Mouse (Mus musculus): ENCODE measurements around the gene Dnajc22.

Dnajc22 gene

GRCm38 (mm10) chr15:99085997-99086396 lies 7.0 kb upstream of the Dnajc22 start:
- CTCF ChIA-PET: no interaction called here

DNA sequence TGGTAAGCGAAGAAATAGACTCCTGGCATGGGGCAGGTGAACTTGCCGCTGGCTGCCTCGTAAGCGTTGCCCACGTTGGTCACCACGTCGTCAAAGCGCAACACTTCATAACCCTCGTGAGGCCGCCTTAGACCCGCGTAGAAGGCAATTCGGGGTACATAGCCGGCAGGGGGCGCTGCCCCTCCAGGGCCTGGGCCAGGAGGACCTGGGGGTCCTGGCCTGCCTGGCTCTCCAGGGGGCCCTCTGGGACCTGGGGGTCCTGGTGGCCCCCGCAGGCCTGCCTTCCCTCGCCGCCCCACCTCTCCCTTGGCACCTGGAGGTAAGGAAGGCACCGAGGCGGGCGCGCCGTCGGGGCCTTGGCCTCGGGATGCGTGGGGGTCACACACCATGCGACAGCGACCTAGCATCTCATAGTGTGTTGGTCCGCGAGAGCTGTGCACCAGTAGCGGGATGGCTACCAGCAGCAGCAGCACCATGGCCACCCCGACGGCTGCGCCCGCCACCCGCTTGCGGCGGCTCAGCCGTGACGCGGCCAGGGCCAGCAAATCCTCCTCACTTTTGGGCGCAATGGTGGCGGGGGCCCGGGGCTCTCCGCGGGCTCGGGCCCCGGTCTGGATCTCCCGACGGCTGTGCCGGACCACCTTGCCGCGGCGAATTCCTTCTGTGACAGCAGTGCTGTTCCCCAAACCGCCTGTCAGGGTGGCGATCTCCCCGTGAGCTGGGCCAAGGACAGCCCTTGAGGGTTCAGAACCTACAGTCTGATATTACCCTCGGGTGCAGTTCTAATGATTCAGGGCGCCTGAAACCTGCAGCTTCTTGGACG lies 5.5 kb upstream of the Dnajc22 start, which contains the start of gene C1ql4:
C1ql4 (minus strand) TSS at position 565 of the 823 bp plus-strand sequence.
- CTCF ChIA-PET: interaction anchor here (0.6 to 0.7 kb wide), 2 partner anchors 93 to 1759 kb away, joined by 3 to 10 read pairs; no protein-coding TSS in a partner anchor

- CTCF ChIA-PET: interaction anchor here (0.7 kb wide), 1 partner anchor 1759 kb away, joined by 3 read pairs; no protein-coding TSS in a partner anchor
Observed at GRCm38 (mm10) chr15:99088292-99088691, 4.7 kb upstream of the Dnajc22 start.

GRCm38 (mm10) chr15:99089069-99089468 lies 3.9 kb upstream of the Dnajc22 start:
- CTCF ChIA-PET: interaction anchor here (0.7 kb wide), 1 partner anchor 100 kb away, joined by 8 read pairs; no protein-coding TSS in a partner anchor

DNA sequence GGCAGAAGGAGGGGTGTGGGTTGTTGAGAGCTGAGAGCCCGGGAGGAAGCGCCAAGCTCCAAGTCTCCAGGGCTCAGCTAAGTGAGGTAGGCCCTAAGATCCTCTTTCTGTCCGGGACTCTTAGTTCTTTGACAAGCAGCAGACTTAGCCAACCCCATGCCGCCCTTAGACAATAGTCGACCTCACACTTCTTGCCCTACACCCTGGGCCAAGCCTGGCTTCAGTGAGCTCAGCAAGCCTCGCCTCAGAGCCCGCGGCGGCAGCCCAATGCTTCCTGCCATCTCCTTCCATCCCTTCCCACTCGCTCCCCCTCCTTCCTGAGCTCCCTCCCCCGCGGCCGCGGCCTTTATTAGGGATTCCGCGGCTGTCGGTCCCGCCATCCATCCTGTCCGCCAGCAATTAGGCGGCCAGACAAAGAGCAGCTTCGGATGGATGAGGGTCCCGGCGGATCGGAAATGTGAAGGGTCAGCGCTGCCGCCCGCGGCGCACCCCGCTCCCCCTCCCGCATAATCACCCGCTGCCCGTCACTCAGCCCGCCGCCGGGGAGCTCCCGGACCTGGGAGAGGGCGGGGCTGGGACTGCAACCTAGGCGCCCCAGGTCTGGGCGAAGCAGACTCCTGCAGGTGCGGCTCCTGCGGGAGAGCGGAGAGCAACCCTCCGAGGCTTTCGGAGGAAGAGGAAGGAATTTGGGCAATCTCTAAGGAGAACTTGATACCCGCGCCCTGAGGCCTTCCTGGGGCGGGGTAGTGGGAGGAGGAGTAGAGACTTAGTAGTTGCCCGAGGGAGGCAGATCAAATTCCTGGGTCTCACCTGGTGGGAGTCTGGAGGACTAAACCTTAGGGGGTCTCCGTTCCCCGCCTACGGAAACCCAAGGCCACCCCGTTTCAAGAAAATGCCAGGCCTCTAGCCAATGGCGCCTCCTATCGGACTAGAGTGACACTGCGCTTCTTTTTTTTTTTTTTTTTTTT lies 605 bp downstream of the Dnajc22 start:
- CTCF ChIA-PET: interaction anchor here (0.6 kb wide), 2 partner anchors 16 to 22 kb away, joined by 5 read pairs; no protein-coding TSS in a partner anchor

- CTCF ChIA-PET: interaction anchor here (0.6 to 0.7 kb wide), 3 partner anchors 17 to 27 kb away, joined by 5 to 8 read pairs (median 5); no protein-coding TSS in a partner anchor
Observed at GRCm38 (mm10) chr15:99094631-99095270, 1.8 kb downstream of the Dnajc22 start.

- CTCF ChIA-PET: interaction anchor here (0.7 kb wide), 1 partner anchor 26 kb away, joined by 8 read pairs; no protein-coding TSS in a partner anchor
Observed at GRCm38 (mm10) chr15:99095356-99095755, 2.4 kb downstream of the Dnajc22 start.

DNA sequence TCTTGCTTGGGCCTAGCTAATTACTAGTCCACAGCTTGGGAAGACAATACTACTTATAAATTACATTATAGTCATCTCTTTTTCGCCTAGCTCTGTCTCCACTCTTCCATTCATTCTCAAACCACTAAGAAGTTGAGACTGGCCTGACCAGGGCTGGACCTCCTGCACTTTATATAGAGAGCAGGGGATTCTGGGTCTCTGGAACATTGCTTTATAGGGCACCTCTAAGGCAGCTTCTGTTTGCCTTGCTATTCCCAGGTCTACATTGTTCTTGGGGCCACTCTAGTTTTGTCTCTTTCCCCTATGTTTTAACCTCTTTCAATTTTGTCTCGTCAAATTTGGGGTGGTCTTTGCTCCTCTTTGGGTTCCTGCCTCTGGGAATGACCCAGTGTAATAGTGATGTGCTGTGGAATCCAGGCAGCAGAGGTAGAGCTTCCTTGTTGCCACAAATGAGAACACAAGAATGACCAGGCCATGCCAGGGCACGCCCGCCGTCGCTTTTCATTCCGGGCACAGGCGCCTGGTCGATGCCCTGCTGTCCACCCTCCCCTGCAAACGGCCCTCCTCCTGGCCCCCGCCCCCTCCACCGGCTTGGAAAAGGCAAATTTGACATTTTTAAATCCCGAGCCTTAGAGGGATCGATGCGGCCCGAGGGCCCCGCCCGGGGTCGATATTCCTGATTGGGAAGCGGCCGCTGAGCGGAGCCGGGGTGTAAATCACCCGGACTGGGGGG lies 3.3 kb downstream of the Dnajc22 start:
- CTCF ChIA-PET: no interaction called here

DNA sequence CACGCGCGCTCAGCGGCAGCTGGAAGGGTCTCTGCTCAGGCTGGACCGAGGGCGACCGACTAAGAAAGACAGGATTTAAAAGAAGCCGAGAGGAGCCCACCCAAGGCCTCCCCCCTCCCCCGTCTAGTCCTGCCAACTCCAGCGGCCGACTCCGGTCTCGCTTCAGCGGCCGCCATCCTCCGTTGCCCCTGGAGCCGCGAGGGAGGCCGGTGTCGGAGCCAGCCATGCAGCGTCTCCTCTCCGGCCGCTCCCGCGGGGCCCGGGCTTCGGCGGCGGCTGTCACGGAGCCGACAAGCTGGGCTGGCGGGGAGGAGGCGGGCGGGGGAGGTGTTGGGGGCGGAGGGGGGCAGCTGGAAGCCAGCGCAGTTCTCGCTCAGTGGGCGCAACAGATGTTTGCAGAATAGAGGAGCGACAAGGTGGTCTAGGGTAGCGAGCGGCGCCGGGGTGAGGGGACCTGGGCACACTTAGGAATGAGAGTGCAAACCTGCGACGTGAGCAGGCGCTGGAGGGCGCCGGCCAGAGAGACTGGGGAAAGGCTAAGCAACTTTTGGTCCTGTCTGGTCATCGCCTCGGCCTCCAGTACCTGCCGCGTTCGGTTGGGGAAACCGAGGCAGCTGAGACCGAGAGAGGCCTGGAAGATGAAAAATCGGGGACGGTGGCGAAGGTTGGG lies 4.0 kb downstream of the Dnajc22 start:
- CTCF ChIA-PET: interaction anchor here (0.5 kb wide), 1 partner anchor 421 kb away, joined by 8 read pairs; no protein-coding TSS in a partner anchor

GRCm38 (mm10) chr15:99097840-99098492 lies 5.0 kb downstream of the Dnajc22 start:
- CTCF ChIA-PET: interaction anchor here (0.7 kb wide), 1 partner anchor 662 kb away, joined by 4 read pairs; no protein-coding TSS in a partner anchor

- CTCF ChIA-PET: interaction anchor here (0.6 to 0.7 kb wide), 2 partner anchors 465 to 663 kb away, joined by 3 to 4 read pairs; no protein-coding TSS in a partner anchor
Observed at GRCm38 (mm10) chr15:99098493-99098861, 5.5 kb downstream of the Dnajc22 start.

DNA sequence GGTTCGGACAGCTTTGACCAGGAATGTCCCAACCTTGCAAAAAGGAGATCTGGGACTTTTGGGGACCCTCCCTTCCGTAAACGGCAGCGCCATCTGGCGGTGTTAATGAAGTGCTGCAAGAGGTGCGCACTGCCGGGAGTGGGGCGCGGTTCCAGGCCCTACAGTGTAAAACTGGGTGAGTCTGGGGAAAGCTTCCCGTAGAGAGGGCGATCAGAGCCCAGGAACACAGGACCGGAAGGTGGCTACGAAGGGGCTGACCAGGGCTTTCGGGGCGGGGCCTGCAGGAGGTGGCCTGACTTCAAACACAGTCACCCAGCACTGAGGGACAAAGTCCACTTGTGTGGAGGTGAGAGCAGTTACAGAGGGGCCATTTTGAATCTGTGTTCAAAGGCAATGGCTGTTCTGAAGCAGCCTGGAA lies 6.2 kb downstream of the Dnajc22 start:
- CTCF ChIA-PET: interaction anchor here (0.6 kb wide), 1 partner anchor 465 kb away, joined by 3 read pairs; no protein-coding TSS in a partner anchor

DNA sequence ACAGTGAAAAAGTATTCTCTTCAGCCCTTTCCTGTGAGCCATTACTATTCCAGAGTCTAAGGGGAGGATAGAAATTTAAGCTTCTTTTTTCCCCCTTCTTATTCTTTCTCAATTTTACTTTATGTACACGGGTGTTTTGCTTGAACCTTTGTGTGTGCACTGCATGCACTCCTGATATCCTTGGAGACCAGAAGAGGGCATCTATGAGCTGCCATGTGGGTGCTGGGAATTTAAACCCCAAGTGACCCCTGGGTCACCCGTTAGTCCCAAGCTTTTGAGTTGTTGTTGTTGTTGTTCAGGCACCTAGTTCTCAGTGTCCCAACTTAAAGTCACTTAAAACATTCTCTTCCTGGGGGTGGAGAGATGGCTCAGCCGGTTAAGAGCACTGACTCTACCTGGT lies 7.0 kb downstream of the Dnajc22 start:
- CTCF ChIA-PET: interaction anchor here (0.6 to 0.7 kb wide), 3 partner anchors 10 to 1349 kb away, joined by 3 to 8 read pairs (median 3); no protein-coding TSS in a partner anchor

DNA sequence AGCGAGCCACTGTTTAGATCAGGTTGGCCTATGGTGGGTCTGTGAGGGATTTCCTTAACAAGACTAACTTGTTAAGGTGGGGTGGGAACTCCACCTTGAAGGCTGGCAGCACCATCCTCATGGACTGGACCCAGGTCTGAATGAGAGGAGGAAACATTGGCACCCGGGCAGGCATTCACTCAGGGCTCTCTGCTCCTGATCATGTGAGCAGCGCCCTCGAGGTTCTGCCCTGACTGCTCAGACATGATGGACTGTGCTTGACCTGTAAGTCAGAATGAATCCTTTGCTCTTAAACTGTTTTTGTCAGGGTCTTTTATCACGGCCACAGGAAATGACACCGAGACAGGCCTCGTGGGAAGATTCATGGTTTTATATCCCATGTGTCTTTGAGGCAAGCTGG lies 12.3 kb downstream of the Dnajc22 start:
- CTCF ChIA-PET: interaction anchor here (0.7 kb wide), 1 partner anchor 1576 kb away, joined by 19 read pairs; no protein-coding TSS in a partner anchor

- CTCF ChIA-PET: no interaction called here
Observed at GRCm38 (mm10) chr15:99107866-99108265, 14.9 kb downstream of the Dnajc22 start.

- CTCF ChIA-PET: no interaction called here
Observed at GRCm38 (mm10) chr15:99111139-99111538, 18.2 kb downstream of the Dnajc22 start.

DNA sequence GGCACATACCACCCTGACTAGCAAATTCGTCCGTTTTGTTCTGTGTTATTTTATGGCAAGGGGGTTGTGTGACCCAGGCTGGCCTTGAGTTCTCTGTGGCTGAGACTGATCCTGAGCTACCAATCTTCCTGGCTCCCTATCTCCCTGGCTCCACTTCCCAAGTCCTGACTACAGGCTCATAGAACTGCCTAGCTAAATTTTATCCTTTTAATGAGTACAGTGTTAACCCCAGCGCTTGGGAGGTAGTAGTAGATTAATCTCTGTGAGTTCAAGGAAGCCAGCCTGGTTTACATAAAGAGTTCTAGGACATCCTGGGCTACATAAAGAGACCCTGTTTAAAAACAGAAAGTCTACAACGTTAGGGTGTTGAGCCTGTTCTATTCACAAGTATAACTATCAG lies 18.8 kb downstream of the Dnajc22 start:
- CTCF ChIA-PET: no interaction called here

- CTCF ChIA-PET: no interaction called here
Observed at GRCm38 (mm10) chr15:99112843-99113395, 19.9 kb downstream of the Dnajc22 start.
